Comparison of ENCODE assay signal across 19 mouse cellular contexts in the genomic region with DNA sequence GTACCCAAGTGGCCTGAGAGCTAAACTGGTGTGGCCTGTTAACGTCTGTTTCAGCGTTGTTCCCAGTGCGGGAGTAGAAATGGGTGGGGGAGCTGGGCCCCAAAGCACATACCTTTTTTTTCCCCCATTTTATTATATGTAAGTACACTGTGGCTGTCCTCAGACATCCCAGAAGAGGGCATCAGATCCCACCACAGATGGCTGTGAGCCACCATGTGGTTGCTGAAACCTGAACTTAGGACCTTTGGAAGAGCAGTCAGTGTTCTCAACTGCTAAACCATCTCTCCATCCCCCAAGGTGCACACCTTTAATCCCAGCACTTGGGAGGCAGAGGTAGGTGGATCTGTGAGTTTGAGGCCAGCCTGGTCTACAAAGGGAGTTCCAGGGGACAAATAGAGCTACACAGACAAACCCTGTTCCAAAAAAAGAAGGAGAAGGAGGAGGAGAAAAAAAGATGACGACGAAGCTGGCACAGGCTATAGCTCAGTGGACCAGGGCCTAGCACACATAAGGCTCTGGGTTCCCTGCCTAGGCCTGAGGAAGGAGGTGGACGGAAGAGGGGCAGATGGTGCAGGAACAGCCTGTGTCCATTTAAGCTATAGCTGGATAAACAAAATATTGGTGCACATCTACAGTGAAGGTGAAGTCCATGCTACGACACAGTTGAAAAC. TPM values are rescaled to one million over a fixed set of nuclear protein-coding genes. Genes with fewer than 3 reads are reported as not detected.
DNase-seq lines count a peak whose midpoint lies in the region; ATAC-seq and TF ChIP-seq lines count a peak whose summit lies in the region.
"Had no signal": no experiment of that assay in that cellular context is flagged by ENCODE, and none has a peak within 500 bp of the region (broad histone marks: within the 10 kb centered on the region; RNA-seq: fewer than 3 reads in every experiment).

No protein-coding gene starts in this region.

- H3K9me3 ChIP-seq in hindbrain, postnatal 0 days (ENCODE audit: low read length) = no peaks in the 10 kb centered on the region
- no peaks in the 10 kb centered on the region for H3K9me3 ChIP-seq in hindbrain, embryonic 16.5 days (ENCODE audit: control insufficient read depth, low read length)
- H3K9me3 ChIP-seq in lung, embryonic 14.5 days (ENCODE audit: low read depth, low read length) = no peaks in the 10 kb centered on the region
- H3K9me3 ChIP-seq: heart, embryonic 15.5 days; hindbrain, embryonic 10.5 days; lung, embryonic 15.5 days had no signal

- H3K4me2 ChIP-seq in hindbrain, postnatal 0 days (ENCODE audit: low read depth, low read length) = no peak overlapping the region
- no peak overlapping the region for H3K4me2 ChIP-seq in hindbrain, embryonic 16.5 days (ENCODE audit: low read length)
- no peak overlapping the region for H3K4me2 ChIP-seq in lung, embryonic 14.5 days
- H3K4me2 ChIP-seq: heart, embryonic 15.5 days; lung, embryonic 15.5 days had no signal

- TF ChIP-seq CTCF in hindbrain, postnatal 0 days (IDR thresholded peaks at IDR 0.05; ENCODE audit: low read depth) = peak; percentile 37; the same call in 1 of the 2 replicates
- TF ChIP-seq CTCF in lung, embryonic 14.5 days (IDR thresholded peaks at IDR 0.05; ENCODE audit: low read depth) = 0 out of 2 replicates have a peak, but pooled peaks have one; percentile 9

- H3K27ac ChIP-seq in hindbrain, postnatal 0 days = no peak overlapping the region
- no peak overlapping the region for H3K27ac ChIP-seq in hindbrain, embryonic 16.5 days (ENCODE audit: low read depth, low read length)
- no peak overlapping the region for H3K27ac ChIP-seq in lung, embryonic 14.5 days (ENCODE audit: low read depth)
- H3K27ac ChIP-seq: heart, adult 2 months; heart, embryonic 15.5 days; hindbrain, embryonic 10.5 days; lung, embryonic 15.5 days; macrophage had no signal

- WGBS in hindbrain, postnatal 0 days = 81% methylated on average over 7 of the region's 7 CpGs
- WGBS in hindbrain, embryonic 16.5 days = 83% methylated on average over 7 of the region's 7 CpGs
- WGBS in lung, embryonic 14.5 days = 73% methylated on average over 7 of the region's 7 CpGs

- no peak for ATAC-seq in hindbrain, postnatal 0 days
- no peak for ATAC-seq in hindbrain, embryonic 16.5 days
- no peak for ATAC-seq in lung, embryonic 14.5 days (ENCODE audit: insufficient read depth)
- ATAC-seq: CD4-positive, CD25-positive, alpha-beta regulatory T cell, adult 4 months; forebrain, postnatal 0 days; inflammation-experienced regulatory T-cells, adult 6 months had no signal

- no peak overlapping the region for H3K4me3 ChIP-seq in hindbrain, postnatal 0 days (ENCODE audit: low read length)
- H3K4me3 ChIP-seq in hindbrain, embryonic 16.5 days (ENCODE audit: low read length) = no peak overlapping the region
- H3K4me3 ChIP-seq in lung, embryonic 14.5 days (ENCODE audit: low read depth, low read length) = no peak overlapping the region
- H3K4me3 ChIP-seq: heart, adult 2 months; heart, embryonic 15.5 days; hindbrain, embryonic 10.5 days; lung, embryonic 15.5 days had no signal

- no peaks in the 10 kb centered on the region for H3K36me3 ChIP-seq in hindbrain, postnatal 0 days (ENCODE audit: insufficient read depth, low read length)
- H3K36me3 ChIP-seq in hindbrain, embryonic 16.5 days (ENCODE audit: control insufficient read depth, insufficient read depth, low read length) = no peaks in the 10 kb centered on the region
- H3K36me3 ChIP-seq in lung, embryonic 14.5 days (ENCODE audit: insufficient read depth) = no peaks in the 10 kb centered on the region
- H3K36me3 ChIP-seq: heart, embryonic 15.5 days; hindbrain, embryonic 10.5 days; lung, embryonic 15.5 days had no signal

- H3K9ac ChIP-seq in hindbrain, postnatal 0 days (replicated peaks; ENCODE audit: low read length) = no peak overlapping the region
- no peak overlapping the region for H3K9ac ChIP-seq in hindbrain, embryonic 16.5 days (ENCODE audit: low read depth, low read length)
- H3K9ac ChIP-seq in lung, embryonic 14.5 days = no peak overlapping the region
- H3K9ac ChIP-seq: forebrain, postnatal 0 days; heart, embryonic 15.5 days; lung, embryonic 15.5 days had no signal

- no peak for DNase-seq in hindbrain, postnatal 0 days (ENCODE audit: low spot score)
- DNase-seq in lung, embryonic 14.5 days = peak; percentile 9
- no peak for DNase-seq in lung, adult 18-20 months
- peak; percentile 28 for DNase-seq in ZHBTc4 (ENCODE audit: low read depth, low spot score)
- no peak for DNase-seq in urinary bladder, postnatal 14 days (ENCODE audit: low spot score)
- no peak for DNase-seq in layer of hippocampus, postnatal 14 days (ENCODE audit: low spot score in 2 of 2)
- DNase-seq: adrenal gland, postnatal 25 days; forebrain, postnatal 0 days; heart, adult 2 months; kidney, postnatal 25 days; midbrain, embryonic 14.5 days; thymus, postnatal 4 days had no signal

- no peaks in the 10 kb centered on the region for H3K27me3 ChIP-seq in hindbrain, postnatal 0 days (ENCODE audit: insufficient read depth, low read length)
- no peaks in the 10 kb centered on the region for H3K27me3 ChIP-seq in hindbrain, embryonic 16.5 days (replicated peaks; ENCODE audit: control insufficient read depth, insufficient read depth, low read length)
- no peaks in the 10 kb centered on the region for H3K27me3 ChIP-seq in lung, embryonic 14.5 days (ENCODE audit: insufficient read depth, low read length)
- H3K27me3 ChIP-seq: heart, embryonic 15.5 days; lung, embryonic 15.5 days had no signal

- peaks cover 5% of the 10 kb centered on the region; the same call in 1 of the 2 replicates for H3K4me1 ChIP-seq in hindbrain, postnatal 0 days (ENCODE audit: insufficient read depth, low read length)
- H3K4me1 ChIP-seq in hindbrain, embryonic 16.5 days (ENCODE audit: control insufficient read depth, insufficient read depth, low read depth, low read length) = peaks cover 5% of the 10 kb centered on the region; the same call in 1 of the 2 replicates
- H3K4me1 ChIP-seq in lung, embryonic 14.5 days (ENCODE audit: insufficient read depth) = no peaks in the 10 kb centered on the region
- H3K4me1 ChIP-seq: heart, embryonic 15.5 days had no signal

RNA-seq across cellular contexts. Expression of gene Dnah2, which starts 16.3 kb away (rescaled TPM):
- total RNA-seq in hindbrain, postnatal 0 days (2014; rRNA removed) = 3.9 and 4.9 TPM in 2 replicates
- polyA plus RNA-seq in hindbrain, postnatal 0 days (2015; fragmentation: Nextera tagmentation; extraction: Ambion mirVana) = 2.0 and 3.2 TPM in 2 replicates
- 3.0 and 4.0 TPM in 2 replicates for polyA plus RNA-seq in hindbrain, embryonic 16.5 days (2015; fragmentation: Nextera tagmentation; extraction: Ambion mirVana)
- 0.58 and 1.9 TPM in 2 replicates for polyA plus RNA-seq in lung, embryonic 14.5 days (2014; fragmentation: Nextera tagmentation; extraction: Ambion mirVana)
- total RNA-seq in layer of hippocampus, postnatal 14 days (2021) = 1 to 10 TPM; 5.8 to 6.3 TPM

RNA-seq across cellular contexts. Expression of gene Efnb3, which starts 27.4 kb away (rescaled TPM):
- 97.9 and 111 TPM in 2 replicates for total RNA-seq in hindbrain, postnatal 0 days (2014; rRNA removed)
- polyA plus RNA-seq in hindbrain, postnatal 0 days (2015; fragmentation: Nextera tagmentation; extraction: Ambion mirVana) = 93.3 and 94.4 TPM in 2 replicates
- 104 and 132 TPM in 2 replicates for polyA plus RNA-seq in hindbrain, embryonic 16.5 days (2015; fragmentation: Nextera tagmentation; extraction: Ambion mirVana)
- 2.8 and 3.3 TPM in 2 replicates for polyA plus RNA-seq in lung, embryonic 14.5 days (2014; fragmentation: Nextera tagmentation; extraction: Ambion mirVana)
- total RNA-seq in layer of hippocampus, postnatal 14 days (2021) = 100 to 1,000 TPM; 144 to 156 TPM

RNA-seq across cellular contexts. Expression of gene Wrap53, which starts 47.4 kb away (rescaled TPM):
- total RNA-seq in hindbrain, postnatal 0 days (2014; rRNA removed) = 16.4 and 19.4 TPM in 2 replicates
- 12.8 and 13.8 TPM in 2 replicates for polyA plus RNA-seq in hindbrain, postnatal 0 days (2015; fragmentation: Nextera tagmentation; extraction: Ambion mirVana)
- polyA plus RNA-seq in hindbrain, embryonic 16.5 days (2015; fragmentation: Nextera tagmentation; extraction: Ambion mirVana) = 18.2 and 20.1 TPM in 2 replicates
- 27.1 and 33.6 TPM in 2 replicates for polyA plus RNA-seq in lung, embryonic 14.5 days (2014; fragmentation: Nextera tagmentation; extraction: Ambion mirVana)
- total RNA-seq in layer of hippocampus, postnatal 14 days (2021) = 1 to 10 TPM; 8.6 to 9.5 TPM

RNA-seq across cellular contexts. Expression of gene Trp53, which starts 47.5 kb away (rescaled TPM):
- total RNA-seq in hindbrain, postnatal 0 days (2014; rRNA removed) = 33.5 and 41.5 TPM in 2 replicates
- 36.6 and 37.4 TPM in 2 replicates for polyA plus RNA-seq in hindbrain, postnatal 0 days (2015; fragmentation: Nextera tagmentation; extraction: Ambion mirVana)
- 47.9 and 57.9 TPM in 2 replicates for polyA plus RNA-seq in hindbrain, embryonic 16.5 days (2015; fragmentation: Nextera tagmentation; extraction: Ambion mirVana)
- polyA plus RNA-seq in lung, embryonic 14.5 days (2014; fragmentation: Nextera tagmentation; extraction: Ambion mirVana) = 178 and 202 TPM in 2 replicates
- 10 to 100 TPM; 27.3 to 29.6 TPM for total RNA-seq in layer of hippocampus, postnatal 14 days (2021)

Comparison
In these comparisons a context has a peak if more than half of its experiments do, and no peak if none do; other contexts are left out.
1. DNase-seq: peak in lung, embryonic 14.5 days (single experiment) and ZHBTc4 (single experiment); none in hindbrain, postnatal 0 days (single experiment), lung, adult 18-20 months (0 of 2), urinary bladder, postnatal 14 days (single experiment) and layer of hippocampus, postnatal 14 days (0 of 2).
2. RNA of gene Efnb3, which starts 27.4 kb away (polyA plus RNA-seq): 104 to 132 TPM in hindbrain, embryonic 16.5 days and 93.3 to 94.4 TPM in hindbrain, postnatal 0 days; 2.8 to 3.3 TPM in lung, embryonic 14.5 days; every median in the first group is over 10 times any median in the second.